Mouse (Mus musculus): ENCODE results near the gene Flad1. TPM values are rescaled to one million over a fixed set of nuclear protein-coding genes. Genes with fewer than 3 reads are reported as not detected.

The Flad1 gene
- total RNA-seq, 2 experiments from 2014 or later: 9.7 to 10.8 TPM

DNA sequence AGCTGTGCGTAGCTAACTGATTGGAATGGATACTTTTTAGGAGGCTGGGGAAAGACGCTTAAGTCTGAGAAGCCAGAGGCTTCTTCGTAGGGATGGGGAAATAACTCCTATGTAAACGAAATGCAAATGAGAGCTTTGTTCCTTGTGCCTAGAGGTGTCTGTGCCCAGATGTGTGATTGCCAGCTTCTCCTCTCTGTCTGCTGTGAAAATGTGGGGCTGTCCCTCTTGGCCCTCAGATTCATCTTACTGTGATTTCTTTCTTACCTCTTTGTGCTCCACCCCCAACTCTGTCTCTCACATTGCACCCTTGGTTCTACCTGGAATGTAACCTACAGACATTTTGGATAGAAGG is 15.0 kb downstream of the Flad1 start:
- no peak for ATAC-seq (ENCODE audit: poor library complexity, severe bottlenecking)

DNA sequence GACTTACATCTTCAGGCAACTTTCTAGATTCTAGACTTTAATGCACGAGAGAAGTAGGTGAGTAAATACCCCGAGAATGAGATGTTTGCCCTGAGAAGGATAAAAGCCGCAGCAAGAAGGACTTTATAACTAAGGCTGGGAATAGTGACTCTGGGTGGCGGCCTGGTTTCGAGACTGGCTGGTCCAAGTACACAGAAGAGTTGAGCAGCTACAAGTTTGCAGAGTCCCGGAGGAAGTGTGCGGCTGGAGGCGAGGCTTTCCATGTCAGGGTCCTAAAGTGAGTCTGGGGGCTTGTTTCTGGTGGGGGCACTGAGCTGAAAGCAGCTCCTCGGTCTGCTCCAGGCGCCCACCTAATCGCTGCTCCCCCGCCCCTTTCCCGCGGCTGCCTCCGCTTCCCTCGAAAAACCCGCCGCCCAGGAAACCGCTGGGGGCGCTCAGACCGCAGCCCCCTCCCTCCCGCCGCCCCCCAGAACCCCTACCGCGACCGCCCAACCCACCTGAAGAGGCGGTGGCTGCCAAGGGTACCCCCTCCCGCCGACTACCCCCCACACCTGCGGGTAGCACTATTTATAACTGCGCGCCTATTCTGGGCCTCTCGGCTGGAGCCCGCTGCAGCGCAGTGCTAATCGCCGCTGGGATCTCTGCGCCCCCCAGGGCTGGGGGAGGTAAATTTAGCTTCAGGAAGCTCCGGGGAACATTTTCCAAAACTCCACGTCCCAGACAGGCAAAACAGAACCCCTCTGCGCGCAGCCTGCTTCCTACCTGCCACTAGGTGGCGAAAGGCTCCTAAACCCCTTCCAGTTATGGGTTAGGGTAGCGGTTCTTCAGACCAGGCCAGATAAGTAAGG is 15.6 kb downstream of the Flad1 start:
- ATAC-seq (ENCODE audit: poor library complexity, severe bottlenecking): no peak

- ATAC-seq (ENCODE audit: poor library complexity, severe bottlenecking): no peak
Observed at GRCm38 (mm10) chr3:89395419-89395805, 16.3 kb downstream of the Flad1 start.

DNA sequence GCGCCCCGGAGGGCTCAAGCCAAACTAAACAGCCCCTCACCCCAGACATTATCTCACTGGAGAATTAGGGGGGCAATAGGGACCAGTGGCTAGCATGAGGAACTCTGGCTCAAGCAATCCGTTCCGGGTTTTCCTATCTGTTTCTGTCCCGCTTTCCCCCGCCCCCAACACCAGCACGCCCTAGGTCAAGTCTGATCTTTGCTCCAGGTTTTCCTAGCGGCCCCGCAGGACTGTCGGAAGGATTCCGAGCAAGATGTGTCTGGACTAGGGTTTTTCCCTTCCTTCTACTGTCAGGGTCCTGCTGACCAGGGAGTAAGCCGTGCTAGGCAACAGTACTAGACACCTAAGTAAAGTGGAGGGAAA is 16.8 kb downstream of the Flad1 start:
- ATAC-seq (ENCODE audit: poor library complexity, severe bottlenecking): no peak

DNA sequence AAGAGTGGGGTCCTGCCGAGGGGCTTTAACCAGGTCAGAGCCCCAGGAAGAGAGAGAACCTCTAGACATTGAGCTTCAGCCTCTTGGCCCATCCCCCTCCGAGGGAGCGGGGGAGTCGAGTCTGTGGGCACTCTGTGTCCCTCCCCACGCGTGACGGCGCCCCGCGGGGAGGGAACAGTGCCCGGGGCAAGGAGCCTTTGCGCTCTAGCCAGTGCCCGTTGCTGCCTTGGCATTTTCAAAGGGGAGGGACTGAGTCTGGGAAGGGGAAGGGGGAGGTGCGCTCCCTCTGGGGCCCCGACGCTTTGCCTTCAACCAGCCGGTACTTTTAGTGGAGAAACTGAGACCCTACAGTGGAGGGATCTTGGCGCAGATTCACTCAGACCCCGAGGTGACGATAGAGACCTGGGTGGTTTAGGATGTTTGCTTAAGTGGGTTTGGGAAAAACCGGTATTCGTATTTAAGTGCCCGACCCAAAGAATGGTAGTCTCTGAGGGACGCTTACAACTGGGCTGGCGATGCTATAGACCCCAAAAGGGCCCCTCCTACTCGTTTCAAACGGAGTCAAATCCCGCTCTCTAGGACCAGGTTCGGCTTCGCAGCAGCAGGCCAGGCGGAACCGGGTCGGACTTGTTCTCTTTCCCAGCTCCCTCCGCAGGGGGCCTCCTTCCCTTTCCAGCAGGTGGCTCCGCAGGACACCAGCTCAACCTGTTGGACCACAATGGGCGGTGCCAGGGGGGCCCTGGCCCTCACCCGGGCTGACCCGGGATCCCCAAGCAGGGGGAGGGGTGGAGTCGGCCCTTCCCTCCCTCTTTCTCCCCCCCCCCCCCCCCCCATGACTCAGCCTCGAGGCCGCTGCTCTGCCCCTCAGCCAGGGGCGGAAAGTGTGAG is 17.4 kb downstream of the Flad1 start, which contains the start of gene Zbtb7b:
Gene Zbtb7b (minus strand): TSS at position 771 of the 888 bp plus-strand sequence.
- ATAC-seq (ENCODE audit: poor library complexity, severe bottlenecking): peak; percentile 58

GRCm38 (mm10) chr3:89393605-89394004 is 18.1 kb downstream of the Flad1 start:
- peak; percentile 73 for ATAC-seq (ENCODE audit: poor library complexity, severe bottlenecking)

DNA sequence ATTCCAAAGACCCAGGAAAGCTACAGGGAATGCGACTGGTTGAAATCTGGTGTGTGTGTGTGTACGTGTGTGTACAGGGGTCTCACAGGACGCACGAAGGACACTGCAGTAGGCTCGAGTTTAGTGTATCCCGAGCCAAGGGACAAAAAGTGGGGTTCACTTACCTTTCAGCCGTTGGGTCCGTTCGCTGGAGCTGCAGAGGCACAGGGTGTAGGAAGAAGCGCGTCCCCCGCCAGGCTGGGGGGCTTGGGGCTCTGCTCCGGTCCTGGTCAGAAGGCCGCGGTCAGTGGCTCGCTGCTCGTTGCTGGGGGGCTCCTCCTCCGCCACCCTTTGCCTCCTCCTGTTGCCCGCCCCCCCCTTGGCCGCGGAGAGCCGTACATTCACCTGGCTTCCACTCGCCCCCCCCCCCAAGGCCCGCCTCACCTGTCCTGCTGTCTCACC is 18.8 kb downstream of the Flad1 start:
- ATAC-seq (ENCODE audit: poor library complexity, severe bottlenecking): no peak

DNA sequence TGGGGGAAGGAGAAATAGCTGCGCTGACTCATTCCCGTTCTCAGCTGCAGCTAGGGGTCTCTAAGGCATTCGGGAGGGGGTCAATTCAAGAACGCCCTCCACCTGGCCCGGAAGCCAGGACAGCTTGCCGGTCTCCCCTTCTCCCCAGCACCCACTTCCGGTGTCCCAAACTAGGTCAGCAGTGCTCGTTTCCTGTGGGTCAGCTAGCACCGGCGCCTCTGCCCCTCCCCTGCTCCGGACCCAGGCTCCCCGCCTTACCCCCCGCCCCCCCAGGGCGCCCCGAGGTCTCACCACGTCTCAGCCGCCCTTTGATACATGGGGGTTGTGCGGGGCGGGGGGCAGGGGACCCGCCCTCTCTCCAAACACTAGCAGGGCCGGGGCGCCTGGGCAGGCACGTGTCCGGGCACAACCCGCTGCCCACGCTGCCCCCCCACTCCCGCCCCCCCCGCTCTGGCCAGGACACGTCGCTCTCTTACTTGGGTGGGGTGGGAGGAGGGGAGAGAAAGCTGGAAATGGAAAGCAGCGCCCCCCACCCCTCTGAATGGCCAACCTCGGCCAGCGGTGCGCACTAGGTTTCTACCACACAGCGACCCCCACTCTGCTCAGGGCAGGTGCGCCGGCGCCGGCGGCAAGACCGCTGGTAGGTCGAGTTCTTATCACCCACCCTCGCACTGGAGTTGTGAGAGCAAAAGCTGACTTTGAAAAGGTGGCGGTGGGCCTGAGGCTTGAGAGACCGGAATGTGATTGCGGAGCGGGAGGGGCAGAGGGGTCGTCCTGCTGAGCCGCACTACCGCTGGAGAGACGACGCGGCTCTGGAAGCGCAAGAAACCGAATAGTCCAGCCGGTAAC is 19.8 kb downstream of the Flad1 start:
- no peak for ATAC-seq (ENCODE audit: poor library complexity, severe bottlenecking)

DNA sequence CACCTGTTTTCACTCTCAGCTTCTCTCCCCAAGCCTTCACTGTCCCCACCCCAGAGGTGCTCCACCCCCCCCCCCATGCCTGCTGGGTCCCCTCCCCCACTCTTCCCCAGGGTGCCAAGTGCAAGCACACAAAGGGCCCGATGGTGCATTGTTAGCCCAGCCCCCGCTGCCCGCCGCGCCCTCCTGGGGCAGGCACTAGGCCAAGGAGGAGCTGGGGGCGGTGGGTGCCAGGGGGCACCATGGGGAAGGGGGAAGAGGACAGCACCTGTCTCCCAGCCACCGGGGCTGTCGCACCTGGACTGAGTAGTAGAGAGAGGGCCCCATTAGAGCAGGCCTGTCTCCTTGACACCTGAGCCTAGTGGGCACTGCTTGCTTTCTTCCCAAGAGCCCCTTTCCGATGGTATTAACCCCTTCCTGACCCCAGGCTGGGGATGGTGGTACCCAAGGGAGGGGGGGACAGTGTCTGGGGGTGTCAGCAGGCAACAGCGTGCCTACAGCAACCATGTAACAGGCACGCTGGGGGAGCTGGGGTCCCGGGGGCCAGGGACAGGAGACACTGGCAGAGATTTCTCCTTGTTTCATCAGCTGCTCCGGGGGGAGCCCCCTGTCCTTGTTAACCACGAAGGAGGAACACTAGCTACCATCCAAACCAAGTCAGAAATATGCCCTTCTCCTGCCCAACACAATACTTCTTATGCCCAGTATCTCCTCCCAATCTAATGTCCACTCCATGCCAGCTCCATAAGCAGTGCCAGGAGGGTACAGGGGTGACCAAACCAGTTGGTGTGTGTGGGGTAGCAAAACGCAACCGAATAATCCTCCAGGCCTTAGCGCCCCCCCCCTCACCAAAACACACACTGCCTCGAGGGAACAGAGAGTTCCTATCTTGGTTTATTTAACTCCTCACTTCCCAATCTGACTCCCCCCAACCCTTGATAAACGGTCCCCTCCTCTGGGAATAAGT is 20.7 kb downstream of the Flad1 start:
- ATAC-seq (ENCODE audit: poor library complexity, severe bottlenecking): no peak

DNA sequence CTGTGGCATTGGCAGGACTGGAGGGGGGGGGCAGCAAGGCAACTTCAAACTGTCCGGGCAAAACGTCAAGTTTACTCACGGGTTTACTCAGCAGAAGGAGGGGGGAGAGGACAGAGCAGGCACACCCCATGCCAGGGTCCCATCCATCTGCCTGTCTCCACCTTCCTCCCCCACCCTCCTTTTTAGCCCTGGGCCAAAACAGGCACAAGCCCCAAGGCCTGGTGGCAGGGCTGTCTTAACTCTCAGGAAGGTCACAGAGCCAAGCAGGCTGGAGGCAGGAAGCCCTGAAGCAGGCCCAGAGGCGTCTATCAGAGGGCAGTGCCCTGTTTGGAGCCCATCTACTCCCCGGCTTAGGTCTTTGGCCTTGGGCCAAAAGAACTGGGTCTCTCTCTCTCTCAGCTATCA is 21.6 kb downstream of the Flad1 start:
- ATAC-seq (ENCODE audit: poor library complexity, severe bottlenecking): no peak

GRCm38 (mm10) chr3:89388901-89389740 is 22.5 kb downstream of the Flad1 start:
- peak; percentile 19; the same call in 1 of the 2 replicates for ATAC-seq (ENCODE audit: poor library complexity, severe bottlenecking)

DNA sequence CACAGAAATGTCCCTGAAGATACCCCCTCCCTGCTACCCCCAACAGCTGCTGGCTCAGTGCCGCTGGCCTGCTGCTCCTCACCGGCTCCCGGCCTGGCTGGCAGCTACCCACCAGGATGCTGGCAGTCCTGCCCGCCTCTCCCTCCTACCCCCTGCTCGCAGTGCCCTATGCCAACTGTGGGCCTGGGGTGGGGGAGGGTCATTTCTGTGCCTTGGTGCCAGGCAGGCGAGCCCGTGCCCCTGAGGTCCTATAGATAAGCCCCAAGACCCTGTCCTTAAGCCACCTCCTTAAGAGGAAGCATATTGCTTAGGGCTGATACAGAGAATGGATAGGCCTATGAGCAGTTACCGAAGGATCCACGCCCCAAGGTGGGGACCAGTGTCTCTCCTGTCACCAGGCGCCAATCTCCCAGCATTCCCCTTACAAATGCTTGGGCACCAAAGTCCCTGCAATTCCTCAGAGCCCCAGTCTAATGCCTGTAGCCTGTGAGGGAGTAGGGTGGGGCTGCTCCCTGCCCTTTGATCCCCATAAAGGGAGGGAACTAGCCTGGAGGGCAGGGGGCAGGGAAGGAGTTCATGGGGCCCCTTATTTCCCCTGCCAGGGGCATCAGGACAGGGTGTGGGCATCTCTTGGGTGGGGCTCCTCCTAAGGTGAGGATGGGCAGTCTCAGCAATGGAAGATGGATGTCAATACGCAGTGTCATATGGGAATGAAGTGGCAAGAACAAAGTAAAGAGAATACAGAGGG is 23.4 kb downstream of the Flad1 start:
- peak; percentile 9; the same call in 1 of the 2 replicates for ATAC-seq (ENCODE audit: poor library complexity, severe bottlenecking)

GRCm38 (mm10) chr3:89387632-89388031 is 24.0 kb downstream of the Flad1 start:
- peak; percentile 13; the same call in 1 of the 2 replicates for ATAC-seq (ENCODE audit: poor library complexity, severe bottlenecking)

- no peak for ATAC-seq (ENCODE audit: poor library complexity, severe bottlenecking)
Observed at GRCm38 (mm10) chr3:89386438-89387420, 24.9 kb downstream of the Flad1 start.

DNA sequence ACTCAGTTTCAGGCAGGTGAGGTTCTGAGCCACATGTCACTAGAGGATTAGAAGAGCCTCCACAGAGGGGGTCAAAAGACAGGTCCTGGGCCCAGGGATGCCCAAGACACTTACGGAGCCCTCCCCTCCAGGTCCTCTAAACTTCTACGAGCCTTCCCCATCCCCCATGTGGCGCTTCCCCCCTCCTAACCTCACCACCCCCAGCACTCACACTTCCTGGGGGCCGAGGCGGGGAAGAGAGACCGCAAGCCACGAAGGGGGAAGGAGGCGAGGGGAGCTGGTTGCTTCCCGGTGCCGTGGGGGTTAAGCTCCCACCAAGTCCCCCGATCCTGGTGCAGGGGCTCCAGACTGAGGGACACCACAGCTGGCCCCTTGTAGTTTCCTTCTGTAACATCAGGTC is 26.2 kb downstream of the Flad1 start:
- ATAC-seq (ENCODE audit: poor library complexity, severe bottlenecking): peak; percentile 19; the same call in 1 of the 2 replicates

DNA sequence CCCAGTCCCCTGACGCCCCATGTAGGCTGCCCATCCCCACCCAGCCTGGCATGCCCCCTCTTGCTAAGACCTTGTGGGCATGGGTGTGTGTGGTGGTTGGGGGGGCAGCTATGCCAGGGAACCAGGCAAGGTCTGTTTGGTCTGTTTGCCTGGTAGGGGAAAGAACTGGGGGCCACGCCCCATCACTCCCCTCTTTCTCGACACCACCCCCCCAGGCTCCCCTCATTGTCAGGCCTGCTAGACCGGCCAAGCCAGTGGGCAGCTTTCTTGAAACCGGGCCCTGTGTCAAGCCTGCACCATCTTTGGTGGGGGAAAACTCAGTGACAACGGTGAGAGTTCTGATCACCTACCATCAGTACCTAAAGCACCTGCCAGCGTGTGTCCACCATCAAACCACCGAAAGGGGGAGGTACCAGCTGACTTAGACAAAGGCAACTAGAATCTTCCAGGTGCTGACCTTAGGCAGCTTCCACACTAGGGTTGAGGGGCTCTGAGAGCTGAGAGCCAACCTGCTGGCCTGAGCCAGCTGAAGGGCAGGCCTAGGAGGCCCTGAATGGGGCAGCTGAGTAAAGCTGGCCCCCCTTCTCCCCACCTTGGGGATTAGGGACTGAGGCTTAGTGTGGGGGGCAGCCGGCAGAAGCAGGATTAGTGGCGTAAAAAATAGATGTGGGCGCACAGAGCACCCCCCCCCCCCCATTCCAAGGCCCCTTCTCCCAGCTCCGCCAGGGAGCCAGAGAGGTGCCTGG is 27.2 kb downstream of the Flad1 start:
- ATAC-seq (ENCODE audit: poor library complexity, severe bottlenecking): no peak

Measured in megakaryocyte, adult 5-6 weeks (primary cell).